Mouse (Mus musculus) embryonic facial prominence, embryonic 14.5 days (tissue): ENCODE data around the gene Ccdc85c. TPM values are rescaled to one million over a fixed set of nuclear protein-coding genes. Genes with fewer than 3 reads are reported as not detected.

Source experiments
- ATAC-seq: fragments of 200-750 bp; cut with Nextera tagmentation; 2 replicates; pipeline ENCODE4 v1.8.0; 2017; ENCODE audit warnings: low read depth, moderate number of reproducible peaks, moderate TSS enrichment
- DNase-seq: peaks from one replicate; pipeline ENCODE4 v3.0.0-alpha.2; 2015; ENCODE audit warnings: low spot score
- H3K27ac ChIP-seq: fragments of 300-500 bp; sonication (generic); replicated peaks from 2 replicates; pipeline ENCODE4 v1.5.1; 2014; ENCODE audit warnings: low read depth, mild to moderate bottlenecking, low read length, moderate library complexity
- H3K27me3 ChIP-seq: fragments of 300-500 bp; sonication (generic); replicated peaks from 2 replicates; pipeline ENCODE4 v1.6.1; 2014; ENCODE audit warnings: low read length; ENCODE audit not compliant: control insufficient read depth, insufficient read depth
- H3K36me3 ChIP-seq: fragments of 300-500 bp; sonication (generic); 2 replicates; pipeline ENCODE4 v1.6.1; 2014; ENCODE audit warnings: low read length, mixed read lengths; ENCODE audit not compliant: control insufficient read depth, insufficient read depth
- H3K4me1 ChIP-seq: fragments of 300-500 bp; sonication (generic); 2 replicates; pipeline ENCODE4 v1.6.1; 2014; ENCODE audit warnings: antibody characterized with exemption, low read length; ENCODE audit not compliant: control insufficient read depth, insufficient read depth
- H3K4me2 ChIP-seq: fragments of 300-500 bp; sonication (generic); 2 replicates; pipeline ENCODE4 v1.6.1; 2014; ENCODE audit warnings: low read depth, mild to moderate bottlenecking, low read length, moderate library complexity, mixed read lengths
- H3K4me3 ChIP-seq: fragments of 300-500 bp; sonication (generic); 2 replicates; pipeline ENCODE4 v1.5.1; 2014; ENCODE audit warnings: low read depth, mild to moderate bottlenecking, low read length
- H3K9ac ChIP-seq: fragments of 300-500 bp; sonication (generic); 2 replicates; pipeline ENCODE4 v1.6.1; 2014; ENCODE audit warnings: low read depth, mild to moderate bottlenecking, low read length, moderate library complexity, mixed read lengths
- H3K9me3 ChIP-seq: fragments of 300-500 bp; sonication (generic); 2 replicates; pipeline ENCODE4 v1.6.1; 2016; ENCODE audit warnings: low read length; ENCODE audit not compliant: control insufficient read depth
- WGBS: fragments of 180-500 bp; shearing (Covaris S2); extraction: QIAGEN DNeasy Blood & Tissue Kit; methylation state at CpG from one replicate; pipeline ENCODE4 v1.1.7; 2014; 5-methylcytosine and 5-hydroxymethylcytosine counted together
- polyA plus RNA-seq: library from polyadenylated mRNA; unstranded; fragments of >200 nt; fragmentation: Nextera tagmentation; extraction: Ambion mirVana; gene quantifications from 2 replicates; pipeline ENCODE4 v1.2.1, GENCODE M21; 2014

Ccdc85c gene
- polyA plus RNA-seq, result 4.2 and 4.7 TPM in 2 replicates

DNA sequence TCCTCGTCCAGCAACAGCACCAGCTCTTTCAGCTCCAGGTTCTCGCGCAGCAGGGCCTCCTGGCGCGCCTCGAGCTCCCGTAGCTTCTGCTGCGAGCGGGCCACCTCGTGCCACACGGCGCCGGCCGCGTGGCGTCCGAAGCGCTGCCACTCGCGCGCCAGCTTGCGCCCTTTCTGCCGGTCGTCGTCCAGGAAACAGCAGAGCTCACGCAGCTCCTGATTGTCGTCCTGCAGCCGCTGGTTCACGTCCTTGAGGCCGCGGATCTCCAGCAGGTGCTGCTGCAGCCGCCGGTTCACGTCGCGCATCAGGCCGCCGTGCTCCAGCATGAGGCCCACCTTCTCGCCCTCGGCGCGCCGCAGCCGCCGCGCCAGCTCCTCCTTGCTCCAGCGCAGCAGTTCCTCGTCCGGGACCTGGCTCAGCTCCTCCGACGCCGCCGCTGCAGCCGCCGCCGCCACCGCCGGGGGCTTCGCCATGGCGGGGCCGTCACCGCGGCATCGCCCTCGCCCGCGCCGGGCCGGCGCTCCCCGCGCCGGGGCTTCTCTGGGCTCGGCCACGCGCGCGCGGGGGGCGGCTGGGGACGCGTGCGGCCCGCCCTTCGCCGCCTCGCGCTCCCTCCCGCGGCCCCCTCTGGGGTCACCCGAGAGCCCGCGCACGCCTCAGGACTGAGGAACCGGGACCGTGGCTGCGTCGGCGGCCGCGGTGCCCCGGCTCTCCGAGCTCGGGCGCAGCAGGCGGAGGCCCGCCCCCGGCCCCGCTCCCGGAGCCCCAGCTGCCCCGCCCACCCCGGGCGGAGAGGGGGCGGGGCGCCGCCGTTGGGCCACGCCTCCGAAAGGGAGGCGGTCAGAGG is at the start of gene Ccdc85c:
Gene Ccdc85c, minus strand, starts transcription at position 765 of the 847 bp plus-strand sequence.
- DNase-seq (peak; percentile 53), ATAC-seq (peak; percentile 1)
- peak within 1 kb of the TSS; percentile 81 for H3K27ac ChIP-seq
- peaks cover 63% of the 10 kb centered on the region for H3K4me1 ChIP-seq
- peak within 1 kb of the TSS; percentile 96 for H3K4me2 ChIP-seq
- no peaks in the 10 kb centered on the region for H3K36me3 ChIP-seq
- no peaks in the 10 kb centered on the region for H3K27me3 ChIP-seq
- WGBS, result 3% methylated on average over 8 of the region's 120 CpGs
- peak within 1 kb of the TSS; percentile 70 for H3K4me3 ChIP-seq
- peak within 1 kb of the TSS; percentile 78 for H3K9ac ChIP-seq
- H3K9me3 ChIP-seq, result no peaks in the 10 kb centered on the region

DNA sequence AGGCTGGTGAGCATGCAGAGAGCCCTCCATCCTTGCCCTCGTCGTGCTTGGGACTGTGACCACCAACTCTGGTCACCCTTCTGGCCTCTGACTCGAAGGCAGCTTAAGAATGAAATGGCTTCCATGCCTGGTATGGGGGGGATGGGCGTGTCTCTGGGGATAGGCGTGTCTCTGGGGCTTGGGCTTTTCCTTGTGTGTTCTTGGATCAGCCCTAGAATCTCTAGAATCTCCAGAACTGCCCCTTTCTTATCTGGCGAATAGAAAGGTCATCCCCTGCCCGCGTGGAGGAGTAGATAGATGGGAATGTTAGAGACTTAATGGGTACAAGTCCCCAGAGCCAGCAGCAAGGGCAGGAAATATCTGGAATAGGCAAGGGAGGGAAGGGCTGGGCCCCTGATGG is 44.9 kb upstream of the Ccdc85c start:
- Histone ChIP-seq H3K4me2 (no peak overlapping the region), H3K27me3 (peaks cover 65% of the 10 kb centered on the region), H3K9me3 (no peaks in the 10 kb centered on the region), H3K9ac (no peak overlapping the region), H3K4me3 (no peak overlapping the region), H3K27ac (no peak overlapping the region), H3K4me1 (no peaks in the 10 kb centered on the region; the same call in 1 of the 2 replicates), H3K36me3 (no peaks in the 10 kb centered on the region)
- 13% methylated on average over 8 of the region's 8 CpGs for WGBS
- ATAC-seq (0 out of 2 replicates have a peak, but pooled peaks have one; percentile 6), DNase-seq (no peak)

DNA sequence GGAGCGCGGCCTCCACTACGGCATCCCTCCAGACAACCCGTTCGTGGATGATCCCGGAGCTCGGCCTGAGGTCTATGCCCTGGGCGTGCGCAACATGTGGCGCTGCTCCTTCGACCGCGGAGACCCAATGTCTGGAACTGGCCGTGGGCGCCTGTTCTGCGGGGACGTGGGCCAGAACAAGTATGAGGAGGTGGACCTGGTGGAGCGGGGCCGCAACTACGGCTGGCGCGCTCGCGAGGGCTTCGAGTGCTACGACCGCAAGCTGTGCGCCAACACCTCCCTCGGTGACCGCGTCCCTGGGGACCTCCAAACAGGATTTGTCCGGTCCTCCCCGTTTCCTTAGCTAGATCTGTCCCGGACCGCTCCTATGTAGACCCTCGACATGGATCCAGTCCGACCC is 43.3 kb upstream of the Ccdc85c start:
- no peaks in the 10 kb centered on the region; the same call in 1 of the 2 replicates for H3K4me1 ChIP-seq
- H3K4me2 ChIP-seq, result peak overlapping the region; percentile 32
- peak; percentile 4; the same call in 1 of the 2 replicates for ATAC-seq
- peak overlapping the region; percentile 19 for H3K4me3 ChIP-seq
- no peaks in the 10 kb centered on the region for H3K36me3 ChIP-seq
- H3K27me3 ChIP-seq, result peaks cover 65% of the 10 kb centered on the region
- no peak for DNase-seq
- H3K9me3 ChIP-seq, result no peaks in the 10 kb centered on the region
- no peak overlapping the region for H3K9ac ChIP-seq
- WGBS, result 6% methylated on average over 19 of the region's 37 CpGs
- H3K27ac ChIP-seq, result no peak overlapping the region

DNA sequence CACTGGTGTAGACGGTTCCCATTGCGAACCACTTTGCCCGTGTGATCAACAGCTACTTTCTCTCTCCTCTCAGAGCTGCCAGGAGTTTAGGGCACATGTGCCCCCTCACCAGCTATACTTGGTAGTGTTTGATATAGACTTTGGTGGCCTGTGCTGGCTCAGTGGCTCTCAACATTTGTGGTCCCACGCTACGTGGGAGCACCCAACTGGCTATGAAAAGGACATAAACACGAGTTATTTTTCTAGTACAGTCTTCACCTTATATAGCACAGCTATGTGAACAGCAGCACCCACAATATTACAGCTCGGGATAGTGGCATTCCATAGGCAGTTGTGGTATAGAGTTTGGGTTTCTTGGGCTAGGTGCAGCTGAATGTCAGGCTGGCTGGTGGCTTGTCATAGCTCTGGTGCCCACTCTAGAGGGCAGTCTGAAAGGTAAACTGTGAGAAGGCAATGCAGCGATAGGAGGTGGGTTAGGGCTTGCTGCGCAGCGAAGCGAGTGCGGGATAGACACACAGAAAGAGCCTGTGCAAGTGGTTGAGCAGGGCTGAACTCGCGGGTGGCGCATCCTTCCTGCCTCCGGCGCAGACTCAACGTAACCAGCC is 42.7 kb upstream of the Ccdc85c start:
- Histone ChIP-seq H3K4me1 (no peaks in the 10 kb centered on the region; the same call in 1 of the 2 replicates), H3K27me3 (peaks cover 65% of the 10 kb centered on the region), H3K27ac (no peak overlapping the region), H3K9ac (no peak overlapping the region), H3K4me2 (peak overlapping the region; percentile 32; the same call in 1 of the 2 replicates), H3K4me3 (peak overlapping the region; percentile 19), H3K9me3 (no peaks in the 10 kb centered on the region), H3K36me3 (no peaks in the 10 kb centered on the region)
- no peak; the same call in 1 of the 2 replicates for ATAC-seq
- no peak for DNase-seq
- 16% methylated on average over 14 of the region's 18 CpGs for WGBS

DNA sequence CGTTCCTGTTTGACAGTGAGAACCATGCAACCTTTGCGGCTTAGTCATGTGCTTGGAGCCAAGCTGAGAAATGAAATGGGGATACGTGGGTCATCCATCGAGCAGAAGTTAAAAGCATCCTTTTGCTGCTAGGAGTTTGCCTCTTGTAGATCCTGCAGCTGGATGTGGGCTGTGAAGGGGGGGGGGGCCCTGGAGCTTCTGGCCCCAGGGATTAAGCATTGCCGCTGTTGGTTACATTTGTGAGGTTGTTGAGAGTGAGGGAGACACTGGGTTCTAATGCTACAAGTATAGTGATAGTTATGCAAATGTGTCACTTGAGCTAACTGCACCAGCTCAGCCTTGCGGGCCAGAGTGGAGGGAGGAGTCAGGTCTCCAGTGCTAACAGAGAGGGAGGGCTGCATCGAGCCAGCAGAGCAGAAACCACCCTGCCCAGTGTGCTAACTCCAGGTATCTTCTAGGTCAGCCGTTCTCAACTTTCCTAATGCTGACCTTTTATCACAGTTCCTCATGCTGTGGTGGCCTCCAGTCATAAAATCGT is 42.0 kb upstream of the Ccdc85c start:
- no peaks in the 10 kb centered on the region for H3K9me3 ChIP-seq
- H3K27ac ChIP-seq, result no peak overlapping the region
- peaks cover 65% of the 10 kb centered on the region for H3K27me3 ChIP-seq
- no peak for DNase-seq
- ATAC-seq, result no peak
- H3K4me2 ChIP-seq, result no peak overlapping the region
- WGBS, result 12% methylated on average over 9 of the region's 9 CpGs
- no peak overlapping the region for H3K4me3 ChIP-seq
- H3K9ac ChIP-seq, result no peak overlapping the region
- H3K4me1 ChIP-seq, result no peaks in the 10 kb centered on the region; the same call in 1 of the 2 replicates
- no peaks in the 10 kb centered on the region for H3K36me3 ChIP-seq

DNA sequence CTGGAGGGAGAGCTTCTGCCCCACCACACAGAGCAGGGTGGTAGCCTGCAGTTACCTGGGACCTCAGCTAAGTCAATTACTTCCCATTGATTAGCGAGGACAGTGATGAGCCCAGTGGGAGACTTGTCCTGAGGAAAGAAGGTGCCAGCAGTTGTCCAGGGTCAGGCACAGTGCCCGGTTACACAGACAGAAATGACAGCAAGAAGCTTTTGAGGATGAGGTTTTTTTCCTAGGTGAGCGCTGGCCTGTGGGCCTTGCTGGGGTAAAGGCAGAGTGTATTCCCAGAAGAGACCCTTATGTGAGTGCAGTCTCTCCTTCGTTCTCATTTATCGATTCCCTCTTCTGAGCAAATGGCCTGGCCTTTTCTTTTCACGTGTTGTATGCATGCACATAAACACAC is 41.4 kb upstream of the Ccdc85c start:
- Histone ChIP-seq H3K27me3 (peaks cover 61% of the 10 kb centered on the region), H3K4me1 (no peaks in the 10 kb centered on the region; the same call in 1 of the 2 replicates), H3K9ac (no peak overlapping the region), H3K9me3 (no peaks in the 10 kb centered on the region), H3K4me3 (no peak overlapping the region), H3K27ac (no peak overlapping the region), H3K4me2 (no peak overlapping the region), H3K36me3 (no peaks in the 10 kb centered on the region)
- 38% methylated on average over 6 of the region's 6 CpGs for WGBS
- ATAC-seq (no peak), DNase-seq (no peak)

DNA sequence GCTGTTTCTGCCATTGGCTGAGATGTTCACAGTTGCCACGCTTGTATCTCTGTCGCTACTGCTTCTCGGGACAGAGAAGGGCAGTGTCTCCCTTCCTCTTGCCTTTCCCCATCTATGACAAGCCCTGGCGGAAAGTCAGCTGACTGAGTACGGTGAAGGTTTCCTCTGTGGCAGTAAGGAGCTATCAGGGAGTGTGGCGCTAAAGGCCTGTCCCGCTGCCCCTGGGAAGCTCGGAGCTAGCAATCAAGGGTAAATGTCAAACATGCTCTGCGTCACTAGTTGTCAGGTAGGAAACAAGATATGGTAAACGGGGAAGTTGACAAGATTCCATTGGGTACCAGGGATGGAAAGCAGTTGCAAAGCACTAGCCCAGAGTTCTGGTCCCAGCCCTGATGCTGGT is 40.6 kb upstream of the Ccdc85c start:
- H3K4me2 ChIP-seq, result no peak overlapping the region
- H3K4me3 ChIP-seq, result no peak overlapping the region
- H3K27me3 ChIP-seq, result peaks cover 53% of the 10 kb centered on the region
- H3K27ac ChIP-seq, result no peak overlapping the region
- no peaks in the 10 kb centered on the region for H3K36me3 ChIP-seq
- no peak overlapping the region for H3K9ac ChIP-seq
- H3K9me3 ChIP-seq, result no peaks in the 10 kb centered on the region
- DNase-seq, result no peak
- 34% methylated on average over 10 of the region's 10 CpGs for WGBS
- no peak for ATAC-seq
- no peaks in the 10 kb centered on the region; the same call in 1 of the 2 replicates for H3K4me1 ChIP-seq

DNA sequence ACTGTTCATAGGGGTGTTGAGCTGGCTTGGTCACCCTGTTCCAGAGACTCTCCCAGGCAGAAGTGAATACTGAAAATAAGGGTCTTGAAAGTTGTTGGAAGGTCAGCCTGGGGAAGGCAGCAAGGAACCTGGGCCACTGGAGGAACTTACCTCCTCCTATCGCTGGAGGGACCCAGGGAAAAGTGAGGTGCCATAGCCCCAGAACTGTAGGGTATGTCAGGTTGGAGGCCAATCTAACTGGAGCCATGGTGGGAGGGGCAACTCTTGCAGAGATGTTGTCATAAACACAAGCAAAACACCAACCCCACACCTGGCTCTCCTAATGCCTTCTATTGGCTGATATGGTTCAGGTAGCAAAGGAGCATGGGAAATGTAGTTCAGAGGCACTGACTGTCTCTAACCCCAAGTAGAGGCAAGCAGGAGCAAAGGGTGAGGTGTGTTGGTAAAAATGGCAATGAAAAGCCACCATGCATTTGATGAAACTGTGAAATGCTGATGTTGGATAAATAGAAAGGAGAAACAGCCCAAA is 38.1 kb upstream of the Ccdc85c start:
- no peaks in the 10 kb centered on the region for H3K36me3 ChIP-seq
- H3K4me1 ChIP-seq, result no peaks in the 10 kb centered on the region; the same call in 1 of the 2 replicates
- H3K4me2 ChIP-seq, result no peak overlapping the region
- no peaks in the 10 kb centered on the region for H3K9me3 ChIP-seq
- H3K27me3 ChIP-seq, result peaks cover 28% of the 10 kb centered on the region
- WGBS, result 93% methylated on average over 1 of the region's 1 CpGs
- DNase-seq (no peak), ATAC-seq (no peak)
- no peak overlapping the region for H3K4me3 ChIP-seq
- H3K9ac ChIP-seq, result no peak overlapping the region
- no peak overlapping the region for H3K27ac ChIP-seq
